8 mouse cellular contexts compared by ENCODE assay signal in the genomic region with DNA sequence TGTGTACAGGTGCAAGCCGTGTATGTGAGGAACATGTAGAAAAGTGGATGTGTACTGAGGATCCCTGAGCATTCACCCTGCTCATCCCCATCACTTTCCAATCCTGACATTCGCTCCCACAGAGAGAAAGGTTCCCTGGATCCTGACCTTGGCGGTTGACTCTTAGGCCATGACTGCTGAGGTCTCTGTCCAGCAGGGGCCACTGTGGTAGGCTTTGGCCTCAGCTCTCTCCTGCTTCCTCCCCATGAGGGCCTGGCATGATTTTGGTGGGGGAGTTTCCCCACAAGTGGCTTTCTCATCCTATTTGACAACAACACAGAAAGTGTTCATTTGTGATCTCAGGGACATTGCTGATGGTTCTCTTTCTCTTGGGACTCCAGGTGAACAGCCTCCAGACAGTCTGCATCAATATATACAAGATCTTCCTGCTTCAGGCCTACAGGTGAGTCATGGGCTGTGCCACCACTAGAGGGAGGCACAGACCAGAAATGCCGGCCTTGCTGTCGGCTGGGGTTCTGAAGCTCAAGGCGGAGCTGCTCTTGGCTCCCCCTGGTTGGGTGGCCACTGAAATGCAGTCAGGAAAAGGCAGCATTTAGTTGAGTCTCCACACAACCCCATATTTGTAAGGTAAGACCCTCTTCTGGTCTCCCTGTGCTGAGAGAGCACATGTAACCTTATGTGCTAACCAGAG. TPM values are rescaled to one million over a fixed set of nuclear protein-coding genes. Genes with fewer than 3 reads are reported as not detected.
DNase-seq lines count a peak whose midpoint lies in the region; ATAC-seq and TF ChIP-seq lines count a peak whose summit lies in the region.
"Had no signal": no experiment of that assay in that cellular context is flagged by ENCODE, and none has a peak within 500 bp of the region (broad histone marks: within the 10 kb centered on the region; RNA-seq: fewer than 3 reads in every experiment).

No protein-coding gene starts in this region.

- ATAC-seq in heart, postnatal 0 days (ENCODE audit: insufficient read depth, low read depth), result peak; percentile 63; the same call in 1 of the 2 replicates

- no peaks in the 10 kb centered on the region for H3K9me3 ChIP-seq in heart, postnatal 0 days (replicated peaks; ENCODE audit: control insufficient read depth, low read length)

- no peaks in the 10 kb centered on the region for H3K27me3 ChIP-seq in heart, postnatal 0 days (ENCODE audit: control insufficient read depth, insufficient read depth, low read length)

- peak; percentile 89 for TF ChIP-seq CTCF in heart, postnatal 0 days (IDR thresholded peaks at IDR 0.05; ENCODE audit: low read depth)

- H3K4me3 ChIP-seq in heart, postnatal 0 days (ENCODE audit: low read depth, low read length), result no peak overlapping the region

- TF ChIP-seq EP300 in heart, postnatal 0 days (IDR thresholded peaks at IDR 0.05; ENCODE audit: low read depth), result no peak

- DNase-seq in B cell, adult 2 months, result peak; percentile 42 to 46
- DNase-seq in ES-CJ7 (ENCODE audit: low read depth, low spot score), result peak; percentile 81
- DNase-seq in cerebellum, postnatal 14 days, result peak; percentile 76 to 81
- peak; percentile 50 for DNase-seq in heart, postnatal 0 days (ENCODE audit: low spot score)
- DNase-seq in kidney, postnatal 4 days, result peak; percentile 75 to 86
- DNase-seq in lung, postnatal 25 days (ENCODE audit: low spot score), result peak; percentile 37
- DNase-seq in right cerebral cortex, postnatal 25 days, result peak; percentile 62

- H3K4me1 ChIP-seq in heart, postnatal 0 days (ENCODE audit: control insufficient read depth, insufficient read depth), result no peaks in the 10 kb centered on the region

- WGBS in heart, postnatal 0 days, result 44% methylated on average over 6 of the region's 6 CpGs

- H3K9ac ChIP-seq in heart, postnatal 0 days (replicated peaks; ENCODE audit: low read depth, low read length), result no peak overlapping the region

- no peaks in the 10 kb centered on the region for H3K36me3 ChIP-seq in heart, postnatal 0 days (replicated peaks; ENCODE audit: control insufficient read depth, insufficient read depth, low read length)

- H3K4me2 ChIP-seq in heart, postnatal 0 days (ENCODE audit: low read depth, low read length), result no peak overlapping the region

- H3K27ac ChIP-seq in heart, postnatal 0 days (ENCODE audit: low read depth), result no peak overlapping the region

RNA-seq across cellular contexts. Expression of a gene that starts 19.8 kb away (rescaled TPM):
- 2.8 and 3.5 TPM in 2 replicates for total RNA-seq in heart, postnatal 0 days (2014; rRNA removed; ENCODE audit: low replicate concordance)
- 0.32 and 0.48 TPM in 2 replicates for polyA plus RNA-seq in heart, postnatal 0 days (2015; fragmentation: Nextera tagmentation; extraction: Ambion mirVana)

RNA-seq across cellular contexts. Expression of a gene that starts 31.3 kb away (rescaled TPM):
- not detected in 2 replicates for total RNA-seq in heart, postnatal 0 days (2014; rRNA removed; ENCODE audit: low replicate concordance)
- polyA plus RNA-seq in heart, postnatal 0 days (2015; fragmentation: Nextera tagmentation; extraction: Ambion mirVana), result not detected in 2 replicates
- polyA plus RNA-seq: lung, embryonic 16.5 days had no signal

RNA-seq across cellular contexts. Expression of a gene that starts 42.7 kb away (rescaled TPM):
- total RNA-seq in heart, postnatal 0 days (2014; rRNA removed; ENCODE audit: low replicate concordance), result 98.9 and 119 TPM in 2 replicates
- polyA plus RNA-seq in heart, postnatal 0 days (2015; fragmentation: Nextera tagmentation; extraction: Ambion mirVana), result 63.6 and 65.2 TPM in 2 replicates

RNA-seq across cellular contexts. Expression of a gene that starts 58.1 kb away (rescaled TPM):
- total RNA-seq in heart, postnatal 0 days (2014; rRNA removed; ENCODE audit: low replicate concordance), result 0.35 TPM in 1 of 2 replicates, not detected in the other
- not detected in 2 replicates for polyA plus RNA-seq in heart, postnatal 0 days (2015; fragmentation: Nextera tagmentation; extraction: Ambion mirVana)
- polyA plus RNA-seq: lung, embryonic 16.5 days had no signal
